Mouse (Mus musculus) myocyte (in vitro differentiated cells): ENCODE measurements at regions not wholly inside any gene's neighbourhood (a gene's known extent, or its start where the extent isn't known, plus 50 kb on each side); places are given as distances from the start of the nearest gene placed in this dataset.

Source experiments
- H3K27me3 ChIP-seq: one replicate; pipeline ENCODE4 v1.6.1; 2011; ENCODE audit not compliant: control insufficient read depth, insufficient read depth, insufficient read length
- H3K36me3 ChIP-seq: one replicate; pipeline ENCODE4 v1.6.1; 2011; ENCODE audit not compliant: control insufficient read depth, insufficient read depth
- H3K4me2 ChIP-seq: one replicate; pipeline ENCODE4 v1.6.1; 2011; ENCODE audit warnings: low read depth, control low read depth
- H3K4me3 ChIP-seq: one replicate; pipeline ENCODE4 v1.5.1; 2011; ENCODE audit warnings: mild to moderate bottlenecking, control low read depth, moderate library complexity
- H3K79me2 ChIP-seq: one replicate; pipeline ENCODE4 v1.6.1; 2011; ENCODE audit not compliant: control insufficient read depth, insufficient read depth
- H3ac ChIP-seq: one replicate; pipeline ENCODE4 v1.6.1; 2011; ENCODE audit not compliant: control insufficient read depth, insufficient read length
- CEBPB ChIP-seq: IDR thresholded peaks from 2 replicates; pipeline ENCODE4 v1.6.1; 2011; ENCODE audit warnings: mild to moderate bottlenecking, moderate library complexity; ENCODE audit not compliant: poor library complexity, insufficient read depth, severe bottlenecking
- E2F4 ChIP-seq: IDR thresholded peaks from one replicate; pipeline ENCODE4 v1.6.1; 2011; ENCODE audit warnings: mild to moderate bottlenecking, control low read depth, moderate library complexity; ENCODE audit not compliant: insufficient read depth
- MAX ChIP-seq: IDR thresholded peaks from one replicate; pipeline ENCODE4 v1.6.1; 2011; ENCODE audit warnings: low read depth, mild to moderate bottlenecking, control low read depth
- MYOD1 ChIP-seq, 3 experiments: IDR thresholded peaks; one replicate each; pipeline ENCODE4 v1.6.1; 2011; ENCODE audit warnings: control low read depth in 2 of 3, low read depth in 2 of 3, mild to moderate bottlenecking in 2 of 3, moderate library complexity in 1 of 3; ENCODE audit not compliant: insufficient read length in 2 of 3, control insufficient read depth in 1 of 3
- MYOG ChIP-seq, 3 experiments: IDR thresholded peaks; one replicate each; pipeline ENCODE4 v1.6.1; 2011; ENCODE audit warnings: control low read depth in 2 of 3, low read depth in 2 of 3, mild to moderate bottlenecking in 2 of 3; ENCODE audit not compliant: insufficient read length in 2 of 3, control insufficient read depth in 1 of 3, insufficient read depth in 1 of 3
- POLR2A ChIP-seq: IDR thresholded peaks from one replicate; pipeline ENCODE4 v1.6.1; 2011; ENCODE audit warnings: low read depth, mild to moderate bottlenecking, control low read depth, moderate library complexity; ENCODE audit not compliant: insufficient read length
- POLR2AphosphoS2 ChIP-seq: IDR thresholded peaks from one replicate; pipeline ENCODE4 v1.6.1; 2011; ENCODE audit warnings: low read depth, control low read depth; ENCODE audit not compliant: insufficient read length
- REST ChIP-seq: IDR thresholded peaks from one replicate; pipeline ENCODE4 v1.6.1; 2011; ENCODE audit warnings: mild to moderate bottlenecking, control low read depth, moderate library complexity; ENCODE audit not compliant: insufficient read depth, insufficient read length
- SRF ChIP-seq: IDR thresholded peaks from one replicate; pipeline ENCODE4 v1.6.1; 2011; ENCODE audit warnings: low read depth; ENCODE audit not compliant: control insufficient read depth, insufficient read length
- TCF12 ChIP-seq: IDR thresholded peaks from one replicate; pipeline ENCODE4 v1.6.1; 2011; ENCODE audit warnings: mild to moderate bottlenecking, control low read depth; ENCODE audit not compliant: poor library complexity, insufficient read depth, severe bottlenecking
- TCF3 ChIP-seq: IDR thresholded peaks from one replicate; pipeline ENCODE4 v1.6.1; 2011; ENCODE audit warnings: low read depth, control low read depth; ENCODE audit not compliant: insufficient read length
- USF1 ChIP-seq: IDR thresholded peaks from one replicate; pipeline ENCODE4 v1.6.1; 2011; ENCODE audit warnings: low read depth, mild to moderate bottlenecking, control low read depth, moderate library complexity

GRCm38 (mm10) chr7:115366910-115367309 lies 623.4 kb downstream of the Insc start:
- no peaks in the 10 kb centered on the region for H3K79me2 ChIP-seq
- H3K27me3 ChIP-seq, result no peaks in the 10 kb centered on the region
- no peak for TF ChIP-seq POLR2AphosphoS2
- no peak for TF ChIP-seq CEBPB
- no peak for TF ChIP-seq REST
- TF ChIP-seq E2F4, result no peak
- TF ChIP-seq POLR2A, result no peak
- no peak for TF ChIP-seq TCF3
- TF ChIP-seq MAX, result no peak
- TF ChIP-seq MYOD1 (IDR thresholded peaks at IDR 0.05; ENCODE audit: control insufficient read depth in 1 of 3, insufficient read length in 2 of 3, low read depth in 2 of 3), result no peak
- TF ChIP-seq SRF, result no peak
- no peak for TF ChIP-seq MYOG (IDR thresholded peaks at IDR 0.05; ENCODE audit: control insufficient read depth in 1 of 3, insufficient read depth in 1 of 3, insufficient read length in 2 of 3, low read depth in 2 of 3)
- TF ChIP-seq TCF12, result no peak
- TF ChIP-seq USF1, result no peak
- H3K4me3 ChIP-seq, result no peak overlapping the region
- H3K36me3 ChIP-seq, result no peaks in the 10 kb centered on the region
- no peak overlapping the region for H3K4me2 ChIP-seq
- no peak overlapping the region for H3ac ChIP-seq

GRCm38 (mm10) chr7:115371143-115371542 lies 627.6 kb downstream of the Insc start:
- no peak overlapping the region for H3K4me3 ChIP-seq
- H3K36me3 ChIP-seq, result no peaks in the 10 kb centered on the region
- H3K27me3 ChIP-seq, result no peaks in the 10 kb centered on the region
- no peak for TF ChIP-seq POLR2A
- TF ChIP-seq MYOD1 (IDR thresholded peaks at IDR 0.05; ENCODE audit: control insufficient read depth in 1 of 3, insufficient read length in 2 of 3, low read depth in 2 of 3), result no peak
- TF ChIP-seq SRF, result no peak
- TF ChIP-seq MYOG (IDR thresholded peaks at IDR 0.05; ENCODE audit: control insufficient read depth in 1 of 3, insufficient read depth in 1 of 3, insufficient read length in 2 of 3, low read depth in 2 of 3), result no peak
- TF ChIP-seq POLR2AphosphoS2, result no peak
- no peak for TF ChIP-seq CEBPB
- no peak for TF ChIP-seq TCF3
- TF ChIP-seq USF1, result no peak
- TF ChIP-seq TCF12, result no peak
- no peak for TF ChIP-seq MAX
- H3ac ChIP-seq, result no peak overlapping the region
- H3K79me2 ChIP-seq, result no peaks in the 10 kb centered on the region
- no peak overlapping the region for H3K4me2 ChIP-seq

- Histone ChIP-seq H3K79me2 (no peaks in the 10 kb centered on the region), H3K4me2 (no peak overlapping the region), H3K27me3 (no peaks in the 10 kb centered on the region), H3K4me3 (no peak overlapping the region), H3K36me3 (no peaks in the 10 kb centered on the region), H3ac (no peak overlapping the region)
- TF ChIP-seq TCF12 (no peak), USF1 (no peak), REST (no peak), MAX (no peak), CEBPB (no peak), POLR2AphosphoS2 (no peak), POLR2A (no peak), MYOG (IDR thresholded peaks at IDR 0.05; ENCODE audit: control insufficient read depth in 1 of 3, insufficient read depth in 1 of 3, insufficient read length in 2 of 3, low read depth in 2 of 3) (no peak), SRF (no peak), E2F4 (no peak), MYOD1 (IDR thresholded peaks at IDR 0.05; ENCODE audit: control insufficient read depth in 1 of 3, insufficient read length in 2 of 3, low read depth in 2 of 3) (no peak), TCF3 (no peak)
These were observed 629.4 kb downstream of the Insc start for GRCm38 (mm10) chr7:115372921-115373320.

- Histone ChIP-seq H3K4me3 (no peak overlapping the region), H3ac (no peak overlapping the region), H3K4me2 (no peak overlapping the region), H3K36me3 (no peaks in the 10 kb centered on the region), H3K79me2 (no peaks in the 10 kb centered on the region), H3K27me3 (no peaks in the 10 kb centered on the region)
- TF ChIP-seq MYOG (IDR thresholded peaks at IDR 0.05; ENCODE audit: control insufficient read depth in 1 of 3, insufficient read depth in 1 of 3, insufficient read length in 2 of 3, low read depth in 2 of 3), result no peak
- TF ChIP-seq USF1, result no peak
- no peak for TF ChIP-seq POLR2AphosphoS2
- TF ChIP-seq MAX, result no peak
- TF ChIP-seq CEBPB, result no peak
These were observed 630.5 kb downstream of the Insc start for GRCm38 (mm10) chr7:115373781-115374533.

- no peak for TF ChIP-seq CEBPB
- no peak for TF ChIP-seq USF1
- no peak for TF ChIP-seq MAX
- TF ChIP-seq POLR2AphosphoS2, result no peak
- no peak for TF ChIP-seq TCF3
- no peak for TF ChIP-seq POLR2A
- no peak for TF ChIP-seq MYOD1 (IDR thresholded peaks at IDR 0.05; ENCODE audit: control insufficient read depth in 1 of 3, insufficient read length in 2 of 3, low read depth in 2 of 3)
- TF ChIP-seq E2F4, result no peak
- TF ChIP-seq TCF12, result no peak
- H3K27me3 ChIP-seq, result no peaks in the 10 kb centered on the region
- no peaks in the 10 kb centered on the region for H3K79me2 ChIP-seq
- H3K4me2 ChIP-seq, result no peak overlapping the region
- no peak overlapping the region for H3K4me3 ChIP-seq
- no peak overlapping the region for H3ac ChIP-seq
- no peaks in the 10 kb centered on the region for H3K36me3 ChIP-seq
These were observed 632.6 kb downstream of the Insc start for GRCm38 (mm10) chr7:115376067-115376466.
